Mouse (Mus musculus): Measurements from ENCODE around the gene Eif5a2.

Gene Eif5a2

GRCm38 (mm10) chr3:28814361-28814760, 33.3 kb downstream of the Eif5a2 start:
- DNase-seq = peak; percentile 59

GRCm38 (mm10) chr3:28816010-28816540, 35.0 kb downstream of the Eif5a2 start:
- no peak for DNase-seq

- DNase-seq = no peak
Measured at GRCm38 (mm10) chr3:28826272-28826671, 45.2 kb downstream of the Eif5a2 start.

- no peak for DNase-seq
Measured at GRCm38 (mm10) chr3:28827605-28828004, 46.5 kb downstream of the Eif5a2 start.

- no peak for DNase-seq
Measured at GRCm38 (mm10) chr3:28829454-28829853, 48.4 kb downstream of the Eif5a2 start.

DNA sequence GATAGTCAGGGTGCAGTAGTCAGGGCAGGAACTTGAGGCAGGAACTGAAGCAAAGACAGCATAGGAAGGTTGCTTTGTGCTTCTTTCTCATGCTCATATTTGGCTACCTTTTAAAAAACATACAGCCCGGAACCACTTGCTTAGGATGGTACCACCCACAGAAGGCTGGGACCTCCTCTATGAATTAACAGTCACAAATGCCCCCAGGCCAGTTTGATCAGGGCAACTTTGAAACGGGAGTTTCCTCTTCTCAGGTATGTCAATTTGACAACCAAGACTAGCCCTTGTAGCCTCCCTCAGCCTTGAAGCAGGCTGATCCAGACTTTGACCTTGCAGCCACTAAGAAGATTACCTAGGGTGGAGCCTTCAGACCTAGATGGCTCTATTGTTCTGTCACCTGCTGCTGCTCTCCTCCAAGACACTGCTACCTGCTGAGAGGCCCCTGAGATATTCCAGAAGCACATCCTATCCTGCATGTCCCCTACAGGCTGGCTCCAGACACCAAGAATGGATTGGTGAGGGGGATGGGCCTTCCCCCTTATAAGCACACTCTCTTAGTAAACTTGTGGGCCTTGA, 55.8 kb downstream of the Eif5a2 start:
- no peak for DNase-seq

- DNase-seq = peak; percentile 11
Measured at GRCm38 (mm10) chr3:28841886-28842649, 61.0 kb downstream of the Eif5a2 start.

- DNase-seq = no peak
Measured at GRCm38 (mm10) chr3:28843231-28843630, 62.2 kb downstream of the Eif5a2 start.

DNA sequence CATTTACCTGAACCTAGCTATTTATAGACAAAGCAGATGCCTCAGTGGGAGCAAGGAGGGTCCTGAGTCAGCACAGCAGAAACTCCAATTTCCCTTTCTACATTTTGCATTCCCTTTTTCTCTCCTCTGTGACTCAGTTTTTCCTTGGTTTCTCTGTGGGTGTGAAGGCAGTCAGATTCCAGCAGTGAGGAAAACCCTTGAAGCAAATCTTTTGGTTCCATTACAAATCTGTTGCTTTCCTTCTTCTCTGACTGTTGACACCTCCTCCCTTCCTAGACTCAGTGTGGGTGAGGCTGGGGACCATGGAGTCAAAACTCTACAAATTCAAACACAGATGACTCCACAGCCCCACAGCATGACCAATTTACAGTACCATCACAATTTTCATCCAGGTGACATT, 66.0 kb downstream of the Eif5a2 start:
- no peak for DNase-seq

Measured in kidney, adult 9 months (tissue).